ENCODE assay signal across 8 mouse cellular contexts in the genomic region with DNA sequence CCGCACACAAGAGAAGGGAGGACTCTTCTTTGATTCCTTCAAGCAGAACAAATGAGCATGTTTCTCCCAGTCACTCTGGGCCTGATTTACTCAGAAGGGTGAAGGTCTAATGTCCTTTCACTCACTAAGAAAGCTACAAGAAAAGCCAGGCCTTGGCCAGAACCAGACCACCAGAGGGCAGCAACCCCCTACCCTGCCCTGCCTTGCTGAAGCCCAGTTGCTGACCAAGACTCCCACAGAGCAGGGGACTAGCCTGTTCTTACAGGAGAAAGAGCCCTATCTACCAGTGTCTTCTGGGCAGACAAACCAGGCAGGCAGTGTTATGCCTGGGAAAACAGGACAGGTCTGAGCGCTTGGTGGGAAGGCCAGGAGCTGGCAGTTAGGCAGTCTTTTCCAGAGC. TPM values are rescaled to one million over a fixed set of nuclear protein-coding genes. Genes with fewer than 3 reads are reported as not detected.
A peak's percentile ranks its signal among the peaks of the same experiment; 100 is the strongest.
DNase-seq lines count a peak whose midpoint lies in the region; ATAC-seq and TF ChIP-seq lines count a peak whose summit lies in the region.

No protein-coding gene starts in this region.

- no peak overlapping the region for H3K9ac ChIP-seq in forebrain, postnatal 0 days

- peak; percentile 80 for DNase-seq in left cerebral cortex, postnatal 4 days
- no peak for DNase-seq in left cerebral cortex, postnatal 25 days (ENCODE audit: low spot score in 2 of 2)
- peak; percentile 52 for DNase-seq in ZHBTc4 (ENCODE audit: low read depth, low spot score)
- DNase-seq in forebrain, postnatal 0 days: no peak
- DNase-seq in kidney, adult 2 months: peak; percentile 88
- peak; percentile 84 for DNase-seq in lung, postnatal 10 days
- DNase-seq in retina, postnatal 1 day: peak; percentile 58
- DNase-seq in layer of hippocampus, adult 18-20 months (ENCODE audit: low spot score in 2 of 2): no peak

- no peak overlapping the region for H3K27ac ChIP-seq in forebrain, postnatal 0 days (ENCODE audit: low read depth, low read length)
- H3K27ac ChIP-seq in kidney, adult 2 months (ENCODE audit: insufficient read depth, low read depth, low read length): no peak overlapping the region

- no peak overlapping the region for H3K4me3 ChIP-seq in forebrain, postnatal 0 days (ENCODE audit: low read depth, low read length)
- no peak overlapping the region for H3K4me3 ChIP-seq in kidney, adult 2 months (ENCODE audit: insufficient read depth, low read depth, low read length)

- ATAC-seq in forebrain, postnatal 0 days: 0 out of 2 replicates have a peak, but pooled peaks have one; percentile 23

- no peak for TF ChIP-seq POLR2A in kidney, adult 2 months (IDR thresholded peaks at IDR 0.05; ENCODE audit: low read depth, low read length)

- TF ChIP-seq CTCF in forebrain, postnatal 0 days (IDR thresholded peaks at IDR 0.05; ENCODE audit: low read depth): peak; percentile 62
- peak; percentile 66 for TF ChIP-seq CTCF in kidney, adult 2 months (conservative IDR thresholded peaks at IDR 0.05; ENCODE audit: insufficient read depth, insufficient read length, low read depth, low read length)

- no peaks in the 10 kb centered on the region for H3K9me3 ChIP-seq in forebrain, postnatal 0 days (ENCODE audit: low read length)

- H3K4me2 ChIP-seq in forebrain, postnatal 0 days (ENCODE audit: low read depth): no peak overlapping the region

- 28% methylated on average over 2 of the region's 2 CpGs for WGBS in forebrain, postnatal 0 days
- WGBS in kidney, adult 2 months: 38% methylated on average over 2 of the region's 2 CpGs

- H3K4me1 ChIP-seq in forebrain, postnatal 0 days (ENCODE audit: insufficient read depth): no peaks in the 10 kb centered on the region
- H3K4me1 ChIP-seq in kidney, adult 2 months (ENCODE audit: control insufficient read depth, insufficient read depth, low read length): peaks cover 3% of the 10 kb centered on the region; the same call in 1 of the 2 replicates

- 0 out of 2 replicates have a peak, but pooled peaks cover 3% of the 10 kb centered on the region for H3K36me3 ChIP-seq in forebrain, postnatal 0 days (ENCODE audit: insufficient read depth)
- H3K36me3 ChIP-seq in kidney, adult 2 months (ENCODE audit: control insufficient read depth, insufficient read depth, low read length): no peaks in the 10 kb centered on the region

- intact Hi-C loops in left cerebral cortex, postnatal 4 days (cut with DNase I): no loop called here
- intact Hi-C loops in left cerebral cortex, postnatal 25 days (cut with DNase I): no loop called here

- no peaks in the 10 kb centered on the region for H3K27me3 ChIP-seq in forebrain, postnatal 0 days (ENCODE audit: insufficient read depth, low read length)
- H3K27me3 ChIP-seq in kidney, adult 2 months (replicated peaks; ENCODE audit: control insufficient read depth, insufficient read depth, low read length): no peaks in the 10 kb centered on the region

RNA-seq across cellular contexts. Expression of a gene that starts 12.3 kb away (rescaled TPM):
- total RNA-seq in left cerebral cortex, postnatal 4 days (2021): 10 to 100 TPM; 16.6 to 21.3 TPM
- total RNA-seq in left cerebral cortex, postnatal 25 days (2021): 10 to 100 TPM; 34.9 to 35.6 TPM
- total RNA-seq in forebrain, postnatal 0 days (2014; rRNA removed): 22.9 and 30.4 TPM in 2 replicates
- 16.2 and 22.7 TPM in 2 replicates for polyA plus RNA-seq in forebrain, postnatal 0 days (2015; fragmentation: Nextera tagmentation; extraction: Ambion mirVana)
- polyA plus RNA-seq in kidney, adult 2 months (2012; rRNA removed): 47.6 and 57.7 TPM in 2 replicates
- 10 to 100 TPM; 31.9 to 34.2 TPM for total RNA-seq in layer of hippocampus, adult 18-20 months (2021)

RNA-seq across cellular contexts. Expression of a gene that starts 13.1 kb away (rescaled TPM):
- total RNA-seq in left cerebral cortex, postnatal 4 days (2021): 10 to 100 TPM; 67.5 to 67.6 TPM
- total RNA-seq in left cerebral cortex, postnatal 25 days (2021): 10 to 100 TPM; 30.1 to 37.5 TPM
- total RNA-seq in forebrain, postnatal 0 days (2014; rRNA removed): 66.6 and 80.6 TPM in 2 replicates
- 74.6 and 106 TPM in 2 replicates for polyA plus RNA-seq in forebrain, postnatal 0 days (2015; fragmentation: Nextera tagmentation; extraction: Ambion mirVana)
- 11.9 and 19.3 TPM in 2 replicates for polyA plus RNA-seq in kidney, adult 2 months (2012; rRNA removed)
- 10 to 100 TPM; 54.8 to 58.5 TPM for total RNA-seq in layer of hippocampus, adult 18-20 months (2021)

RNA-seq across cellular contexts. Expression of a gene that starts 34.2 kb away (rescaled TPM):
- not detected for total RNA-seq in left cerebral cortex, postnatal 4 days (2021)
- total RNA-seq in left cerebral cortex, postnatal 25 days (2021): not detected
- total RNA-seq in forebrain, postnatal 0 days (2014; rRNA removed): 0.38 and 0.52 TPM in 2 replicates
- polyA plus RNA-seq in forebrain, postnatal 0 days (2015; fragmentation: Nextera tagmentation; extraction: Ambion mirVana): 1.3 and 2.6 TPM in 2 replicates
- polyA plus RNA-seq in kidney, adult 2 months (2012; rRNA removed): 310 and 336 TPM in 2 replicates
- not detected for total RNA-seq in layer of hippocampus, adult 18-20 months (2021)

Comparison
In these comparisons a context has a peak if more than half of its experiments do, and no peak if none do; other contexts are left out.
1. DNase-seq: peak in left cerebral cortex, postnatal 4 days (single experiment), ZHBTc4 (single experiment), kidney, adult 2 months (single experiment), lung, postnatal 10 days (single experiment) and retina, postnatal 1 day (single experiment); none in left cerebral cortex, postnatal 25 days (0 of 2), forebrain, postnatal 0 days (single experiment) and layer of hippocampus, adult 18-20 months (0 of 2).